Mouse (Mus musculus) embryonic stem cell, embryonic (primary cell): ENCODE measurements around the gene Celf6.

ENCODE experiments used
- CTCF ChIA-PET, 4 experiments: fragments of 300-600 bp in 2 of 4; fragments of 350-600 bp in 2 of 4; sonication (Branson Sonifier 250); formaldehyde crosslinking; loops; one replicate each; lab custom pipeline; 2022; ENCODE audit warnings: inconsistent platforms in 2 of 4; lab: Charles Lee
- POLR2A ChIA-PET, 4 experiments: fragments of 300-600 bp in 2 of 4; fragments of 350-600 bp in 2 of 4; sonication (Branson Sonifier 250); formaldehyde crosslinking; loops; one replicate each; lab custom pipeline; 2022; ENCODE audit warnings: antibody characterized with exemption in 4 of 4, inconsistent platforms in 1 of 4; lab: Charles Lee

Celf6 gene

GRCm38 (mm10) chr9:59552610-59553009, 25.1 kb upstream of the Celf6 start:
- ChIA-PET POLR2A (interaction anchor here in 3 of 4 experiments (0.9 to 7.9 kb wide), 8 partner anchors 9 to 104 kb away, joined by 3 to 41 read pairs (median 4); partner anchors contain the start of genes Hexa (in 2 of the 3), Tmem202 (in 2 of the 3) and Pkm (in 1 of the 3)), CTCF (interaction anchor here in 1 of 4 experiments (1.4 kb wide), 1 partner anchor 13 kb away, joined by 3 read pairs; no protein-coding TSS in a partner anchor)

DNA sequence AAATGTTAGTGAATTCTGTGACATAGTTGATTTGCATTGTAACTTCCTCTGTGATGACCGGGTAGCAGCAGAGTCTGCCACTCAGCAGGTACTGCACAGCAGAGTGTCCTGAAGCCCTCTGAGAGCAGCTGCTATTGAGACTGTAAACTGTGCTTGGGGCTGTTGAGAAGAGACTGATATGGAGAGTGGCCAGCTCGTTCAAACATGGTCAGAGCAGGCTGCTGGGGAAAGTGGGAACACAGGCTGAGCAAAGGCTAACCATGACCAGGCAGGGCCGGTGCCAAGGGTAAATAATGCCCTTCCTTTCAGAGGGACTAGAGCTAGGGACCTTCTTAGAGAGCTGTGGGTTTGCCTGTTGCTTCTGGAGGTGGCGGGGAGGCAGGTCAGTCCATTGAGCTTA, 24.0 kb upstream of the Celf6 start:
- CTCF ChIA-PET: interaction anchor here in 1 of 4 experiments (0.5 to 1.4 kb wide), 2 partner anchors 12 to 272 kb away, joined by 3 to 5 read pairs; no protein-coding TSS in a partner anchor
- POLR2A ChIA-PET: interaction anchor here in 3 of 4 experiments (0.5 to 7.9 kb wide), 8 partner anchors 11 to 263 kb away, joined by 3 to 41 read pairs (median 6); partner anchors contain the start of genes Hexa (in 2 of the 3), Tmem202 (in 2 of the 3), Adpgk (in 1 of the 3) and Pkm (in 1 of the 3)

- ChIA-PET CTCF (interaction anchor here (0.6 to 2.3 kb wide), 33 partner anchors 8 to 299 kb away, joined by 3 to 16 read pairs (median 4); partner anchors contain the start of genes Celf6 (in 4 of the 4), Tmem202 (in 2 of the 4), Arih1 (in 1 of the 4) and Bbs4 (in 1 of the 4)), POLR2A (interaction anchor here (0.6 to 2.0 kb wide), 25 partner anchors 9 to 465 kb away, joined by 3 to 8 read pairs (median 4); partner anchors contain the start of genes Hexa (in 2 of the 4), Pkm (in 2 of the 4), Adpgk (in 1 of the 4) and Celf6 (in 1 of the 4))
These were observed 12.1 kb upstream of the Celf6 start for GRCm38 (mm10) chr9:59565600-59565999.

DNA sequence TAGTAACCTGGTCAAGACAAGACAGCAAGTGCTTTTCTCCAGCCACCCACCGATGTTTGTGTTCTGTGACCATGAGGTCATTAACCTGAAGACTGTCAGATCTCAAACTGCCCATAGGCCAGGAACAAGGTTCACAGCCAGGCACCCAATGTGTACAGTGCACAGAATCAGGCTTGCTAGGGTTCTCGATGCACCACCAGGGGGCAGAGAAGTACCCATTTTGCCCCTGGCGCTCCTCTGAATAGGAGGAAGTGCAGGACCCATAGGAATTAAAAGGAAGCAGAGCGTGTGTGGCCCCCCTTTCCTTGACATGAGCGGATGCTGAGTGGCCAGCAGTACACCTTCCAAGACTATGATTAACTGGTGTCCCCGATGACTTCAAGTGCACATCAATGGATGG, 10.6 kb upstream of the Celf6 start:
- ChIA-PET CTCF (interaction anchor here in 3 of 4 experiments (0.5 to 2.3 kb wide), 6 partner anchors 18 to 324 kb away, joined by 3 to 16 read pairs (median 4); no protein-coding TSS in a partner anchor), POLR2A (interaction anchor here (0.6 to 2.2 kb wide), 5 partner anchors 11 to 686 kb away, joined by 3 to 9 read pairs (median 4); partner anchors contain the start of genes Celf6 (in 1 of the 4) and Pkm (in 1 of the 4))

DNA sequence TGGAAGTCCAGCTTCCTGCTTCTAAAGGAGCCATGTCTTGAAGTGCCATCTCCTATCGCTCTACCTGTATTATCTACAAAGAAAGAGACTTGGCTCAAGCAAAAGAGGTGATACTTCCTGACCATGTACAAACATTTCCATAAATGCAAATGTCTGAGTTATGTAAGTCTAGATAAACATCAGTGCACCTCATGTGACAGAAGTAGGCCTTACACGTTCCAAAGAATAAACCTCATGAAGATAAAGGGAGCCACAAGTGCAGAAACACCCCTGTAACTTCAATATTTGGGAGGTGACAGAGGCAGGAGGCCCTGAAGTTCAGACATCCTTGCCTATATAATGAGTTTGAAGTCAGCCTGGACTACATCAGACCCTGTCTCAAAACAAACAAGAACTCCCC, 5.9 kb upstream of the Celf6 start:
- POLR2A ChIA-PET: no interaction called here
- CTCF ChIA-PET: no interaction called here

DNA sequence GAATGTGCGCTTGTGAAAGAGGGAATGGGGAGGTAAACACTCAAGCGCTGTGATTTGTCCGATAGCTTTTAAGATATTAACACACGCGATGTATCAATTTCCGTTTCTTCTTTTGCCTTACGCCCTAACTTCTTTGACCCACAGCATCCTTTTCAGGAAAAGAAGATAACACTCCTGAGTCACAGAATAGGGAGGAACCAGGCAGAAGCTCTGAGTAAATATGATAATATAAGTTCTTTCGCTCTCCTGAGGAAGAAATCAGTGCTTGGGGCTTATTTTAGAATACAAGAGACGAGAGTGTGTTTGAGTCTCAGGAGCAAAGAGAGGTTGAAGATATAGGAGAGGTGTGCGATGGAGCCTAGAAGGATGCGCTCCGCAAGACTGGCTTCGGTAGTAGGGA, 316 bp upstream of the Celf6 start:
- POLR2A ChIA-PET: interaction anchor here in 3 of 4 experiments (0.6 to 4.3 kb wide), 55 partner anchors 8 to 995 kb away, joined by 3 to 80 read pairs (median 6); partner anchors contain the start of genes Adpgk (in 3 of the 3), Pkm (in 3 of the 3), Gramd2 (in 2 of the 3) and Hexa (in 2 of the 3)
- CTCF ChIA-PET: interaction anchor here (0.6 to 1.9 kb wide), 15 partner anchors 8 to 382 kb away, joined by 3 to 11 read pairs (median 4); no protein-coding TSS in a partner anchor

GRCm38 (mm10) chr9:59578505-59578867, 769 bp downstream of the Celf6 start:
- CTCF ChIA-PET: interaction anchor here (0.8 to 1.9 kb wide), 13 partner anchors 7 to 381 kb away, joined by 3 to 11 read pairs (median 4); partner anchors contain the start of gene Pkm (in 1 of the 4)

GRCm38 (mm10) chr9:59584871-59585308, 7.2 kb downstream of the Celf6 start:
- POLR2A ChIA-PET: interaction anchor here (0.5 to 3.4 kb wide), 35 partner anchors 7 to 1929 kb away, joined by 3 to 20 read pairs (median 3); partner anchors contain the start of genes Pkm (in 3 of the 4), Bbs4 (in 1 of the 4), Celf6 (in 1 of the 4) and Hexa (in 1 of the 4)

More at GRCm38 (mm10) chr9:59578505-59578867, 769 bp downstream of the Celf6 start:
- POLR2A ChIA-PET: interaction anchor here in 3 of 4 experiments (0.5 to 4.3 kb wide), 41 partner anchors 7 to 996 kb away, joined by 3 to 80 read pairs (median 7); partner anchors contain the start of genes Adpgk (in 3 of the 3), Pkm (in 3 of the 3), Hexa (in 2 of the 3) and Tmem202 (in 2 of the 3)

DNA sequence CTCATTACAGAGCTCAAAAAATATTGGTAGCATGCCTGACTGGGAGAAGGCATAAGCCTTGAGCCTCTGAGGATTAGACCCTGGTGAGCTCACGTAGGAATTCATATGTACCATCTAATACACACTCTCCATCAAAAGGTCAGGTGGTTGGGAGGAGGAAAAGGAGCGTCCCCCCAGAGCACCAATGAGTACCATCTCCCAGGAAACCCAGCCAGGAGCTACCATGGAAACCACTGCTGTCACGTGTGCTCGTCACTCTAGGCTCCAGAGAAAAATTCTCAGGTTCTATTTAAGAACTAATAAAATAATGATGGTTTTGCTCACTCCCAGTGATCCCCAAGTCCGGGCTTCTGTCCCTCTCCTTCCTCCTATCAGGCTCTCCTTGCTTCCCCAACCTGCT, 10.5 kb downstream of the Celf6 start:
- POLR2A ChIA-PET: interaction anchor here in 2 of 4 experiments (1.0 to 5.7 kb wide), 3 partner anchors 10 to 72 kb away, joined by 4 to 33 read pairs (median 8); partner anchors contain the start of gene Celf6 (in 2 of the 2)
- CTCF ChIA-PET: interaction anchor here in 1 of 4 experiments (0.5 to 1.5 kb wide), 2 partner anchors 10 to 441 kb away, joined by 6 read pairs; partner anchors contain the start of gene Celf6

More at GRCm38 (mm10) chr9:59584871-59585308, 7.2 kb downstream of the Celf6 start:
- CTCF ChIA-PET: interaction anchor here (0.6 to 2.8 kb wide), 44 partner anchors 8 to 1202 kb away, joined by 3 to 29 read pairs (median 4); partner anchors contain the start of genes Parp6 (in 2 of the 4), Hexa (in 1 of the 4) and Tmem202 (in 1 of the 4)

DNA sequence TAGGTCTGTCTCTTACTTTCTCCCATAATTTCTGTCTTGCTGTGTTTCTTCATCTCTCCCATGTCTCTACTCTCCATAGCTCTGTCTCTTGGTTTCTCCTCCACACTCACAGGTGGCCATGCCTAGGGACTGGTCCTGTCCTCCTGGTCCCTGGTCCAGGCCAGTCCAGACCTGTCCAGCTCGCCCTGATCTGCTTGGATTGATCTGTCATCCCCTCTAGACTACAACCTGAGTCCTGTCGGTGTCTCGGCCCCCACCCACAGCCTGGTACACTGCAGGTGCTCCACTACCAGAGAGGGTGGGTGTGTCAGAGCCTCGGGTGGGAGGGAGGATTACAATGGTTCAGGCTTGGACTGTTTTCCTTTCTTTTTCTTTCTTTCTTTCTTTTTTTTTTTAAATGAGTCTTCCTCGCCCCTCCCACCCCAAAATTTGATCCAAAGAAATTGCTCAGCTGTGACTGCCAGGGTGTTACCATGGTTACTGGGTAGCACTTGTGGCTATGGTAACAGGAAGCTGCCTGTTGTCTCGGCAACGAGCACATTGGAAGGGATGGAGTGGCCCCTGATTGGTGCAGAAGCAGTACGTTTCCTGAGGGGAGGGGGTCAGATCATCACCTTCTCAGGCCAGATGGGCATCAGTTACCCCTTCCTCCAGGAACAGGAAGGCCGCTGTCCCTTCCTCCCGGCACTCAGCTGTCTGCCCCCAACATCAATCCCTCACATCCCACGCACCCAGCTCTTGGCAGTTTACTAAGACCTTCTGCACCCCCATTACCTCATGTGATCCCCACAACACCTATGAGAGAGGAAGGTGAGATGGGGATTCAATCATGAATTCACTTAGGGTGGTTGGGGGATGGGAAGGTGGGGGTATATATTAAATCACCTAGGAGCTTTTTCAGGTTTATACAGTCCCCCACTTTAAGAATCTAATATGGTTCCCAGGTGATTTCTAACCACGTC, 11.3 kb downstream of the Celf6 start:
- ChIA-PET CTCF (interaction anchor here in 2 of 4 experiments (0.6 to 1.5 kb wide), 3 partner anchors 11 to 370 kb away, joined by 3 to 6 read pairs (median 4); partner anchors contain the start of gene Celf6 (in 1 of the 2)), POLR2A (interaction anchor here in 2 of 4 experiments (0.5 to 5.7 kb wide), 7 partner anchors 12 to 71 kb away, joined by 3 to 38 read pairs (median 5); partner anchors contain the start of genes Pkm (in 2 of the 2) and Celf6 (in 1 of the 2))

DNA sequence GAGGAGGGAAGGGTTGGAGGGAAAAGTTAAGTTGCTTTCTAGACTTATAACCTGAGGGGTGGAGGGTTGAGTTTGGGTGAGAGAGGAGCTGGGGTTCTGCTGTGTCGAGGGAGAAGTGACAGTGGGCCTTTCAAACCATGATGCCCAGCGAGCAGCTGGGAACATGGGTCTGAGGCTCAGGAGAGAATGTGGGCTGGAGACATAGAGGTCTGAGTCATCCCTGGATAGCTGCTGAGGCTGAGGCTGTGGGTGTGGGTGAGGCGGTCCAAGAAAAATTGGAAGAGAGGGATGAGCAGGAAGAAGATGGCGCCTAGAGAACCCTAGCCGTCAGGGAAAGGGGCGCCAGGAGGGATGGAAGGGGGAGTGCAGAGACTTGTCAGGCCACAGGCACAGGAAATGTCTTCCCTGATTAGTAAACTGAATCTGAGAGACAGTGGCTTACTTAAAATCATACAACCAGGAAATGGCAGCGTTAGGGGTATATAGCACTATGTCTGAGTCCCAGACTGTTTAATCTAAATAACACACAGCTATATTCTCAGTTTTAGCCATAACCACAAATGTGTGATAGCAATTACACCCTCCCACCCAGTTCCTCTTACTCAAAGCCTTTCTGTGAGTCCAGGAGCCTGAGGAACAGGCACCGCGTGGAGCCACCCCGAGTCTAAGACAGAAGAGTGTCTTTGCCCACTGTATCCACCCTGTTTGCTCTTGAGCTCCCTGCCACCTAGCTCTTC, 12.2 kb downstream of the Celf6 start:
- POLR2A ChIA-PET: interaction anchor here in 3 of 4 experiments (0.5 to 5.7 kb wide), 17 partner anchors 12 to 384 kb away, joined by 3 to 38 read pairs (median 5); partner anchors contain the start of genes Celf6 (in 2 of the 3), Pkm (in 2 of the 3) and Adpgk (in 1 of the 3)
- CTCF ChIA-PET: interaction anchor here in 3 of 4 experiments (0.6 to 1.2 kb wide), 5 partner anchors 12 to 123 kb away, joined by 3 to 5 read pairs (median 3); partner anchors contain the start of gene Celf6 (in 1 of the 3)

DNA sequence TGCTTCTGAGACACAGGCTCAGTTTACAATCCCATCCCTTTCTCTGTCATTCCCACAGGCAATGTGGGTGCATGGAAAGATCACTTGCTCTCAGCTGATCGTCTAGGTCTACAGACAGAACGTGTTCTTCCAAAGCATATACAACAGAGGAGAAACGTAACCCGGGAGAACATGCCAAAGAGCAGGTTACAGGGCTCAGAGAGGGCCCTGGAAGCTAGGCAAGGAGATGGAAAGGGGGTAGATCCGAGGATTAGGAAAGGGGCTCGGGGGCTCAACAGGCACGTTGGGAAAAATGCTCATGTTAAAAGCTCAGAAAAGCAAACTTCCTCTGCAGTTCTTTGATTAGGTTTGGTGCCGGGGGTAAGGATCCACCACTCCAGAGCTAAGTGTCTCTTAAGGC, 23.9 kb downstream of the Celf6 start:
- POLR2A ChIA-PET: interaction anchor here in 3 of 4 experiments (0.8 to 5.8 kb wide), 15 partner anchors 9 to 310 kb away, joined by 3 to 38 read pairs (median 7); partner anchors contain the start of genes Parp6 (in 2 of the 3), Pkm (in 2 of the 3), Adpgk (in 1 of the 3) and Arih1 (in 1 of the 3)
- CTCF ChIA-PET: interaction anchor here in 3 of 4 experiments (0.6 to 2.7 kb wide), 7 partner anchors 9 to 662 kb away, joined by 3 to 14 read pairs (median 4); partner anchors contain the start of gene Parp6 (in 1 of the 3)

DNA sequence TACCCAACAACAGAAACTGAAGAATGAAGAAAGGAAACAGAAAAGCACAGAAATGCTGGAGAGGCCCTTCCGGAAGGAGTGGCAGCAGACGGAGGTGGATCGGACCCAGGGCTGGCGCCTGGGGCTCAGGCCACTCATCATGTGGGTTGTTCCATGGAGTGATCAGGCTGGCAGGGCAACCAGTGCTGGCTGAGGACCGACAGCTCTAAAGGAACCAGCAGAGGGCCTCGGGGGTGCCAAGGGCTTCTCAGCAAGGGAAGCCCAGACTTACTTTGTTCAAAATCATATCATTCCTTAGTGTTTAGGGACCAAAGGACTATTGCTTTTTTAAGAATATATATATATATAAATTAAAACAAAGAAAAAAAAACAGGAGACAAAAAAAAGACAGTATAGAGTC, 28.2 kb downstream of the Celf6 start:
- POLR2A ChIA-PET: interaction anchor here in 2 of 4 experiments (1.1 to 1.7 kb wide), 4 partner anchors 11 to 53 kb away, joined by 4 to 5 read pairs (median 5); partner anchors contain the start of gene Celf6 (in 1 of the 2)
- CTCF ChIA-PET: interaction anchor here in 1 of 4 experiments (0.6 kb wide), 1 partner anchor 946 kb away, joined by 4 read pairs; no protein-coding TSS in a partner anchor

DNA sequence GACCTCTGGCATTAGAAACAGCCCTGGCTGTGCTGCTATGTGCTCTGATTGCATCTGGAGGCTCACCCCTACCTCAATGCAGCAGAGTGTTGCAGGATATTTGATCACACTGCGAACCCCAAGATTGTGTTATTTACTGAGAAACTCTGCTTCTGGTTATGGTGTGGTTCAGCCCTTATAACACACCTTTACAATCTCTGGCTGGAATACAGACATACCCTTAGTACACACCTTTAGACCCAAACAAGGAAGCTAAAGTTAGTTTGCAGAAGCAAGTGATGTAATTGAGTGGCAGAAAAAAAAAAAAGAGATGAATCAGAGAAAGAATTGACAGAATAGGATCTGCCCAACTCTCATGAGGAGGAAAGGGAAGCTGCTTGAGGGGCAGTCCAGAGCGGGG, 33.2 kb downstream of the Celf6 start:
- ChIA-PET CTCF (interaction anchor here in 2 of 4 experiments (0.7 kb wide), 2 partner anchors 81 to 631 kb away, joined by 3 to 5 read pairs; no protein-coding TSS in a partner anchor), POLR2A (interaction anchor here in 2 of 4 experiments (0.6 to 5.4 kb wide), 6 partner anchors 19 to 1696 kb away, joined by 3 to 42 read pairs (median 4); partner anchors contain the start of gene Pkm (in 2 of the 2))

DNA sequence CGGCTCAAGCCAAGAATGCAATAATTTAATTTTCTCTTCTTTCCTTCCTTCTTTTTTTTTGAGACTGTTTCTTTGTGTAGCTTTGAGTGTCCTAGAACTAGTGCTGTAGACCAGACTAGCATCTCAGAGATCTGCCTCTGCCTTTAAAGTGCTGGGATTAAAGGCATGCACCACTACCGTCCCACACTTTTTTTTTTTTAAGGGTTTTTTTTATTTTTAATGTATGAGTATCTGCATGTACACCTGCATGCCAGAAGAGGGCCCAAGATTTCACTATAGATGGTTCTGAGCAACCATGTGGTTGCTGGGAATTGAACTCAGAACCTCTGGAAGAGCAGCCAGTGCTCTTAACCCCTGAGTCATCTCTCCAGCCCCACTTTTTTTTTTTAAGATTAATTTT, 38.1 kb downstream of the Celf6 start:
- CTCF ChIA-PET: no interaction called here
- POLR2A ChIA-PET: interaction anchor here in 2 of 4 experiments (1.2 to 5.7 kb wide), 5 partner anchors 13 to 60 kb away, joined by 3 to 68 read pairs (median 10); partner anchors contain the start of gene Pkm (in 2 of the 2)
